Mouse (Mus musculus): Measurements from ENCODE around the gene Cnih3. TPM values are rescaled to one million over a fixed set of nuclear protein-coding genes. Genes with fewer than 3 reads are reported as not detected.

Gene Cnih3
- polyA plus RNA-seq, 1 experiment from 2014 or later: 0.17 TPM

DNA sequence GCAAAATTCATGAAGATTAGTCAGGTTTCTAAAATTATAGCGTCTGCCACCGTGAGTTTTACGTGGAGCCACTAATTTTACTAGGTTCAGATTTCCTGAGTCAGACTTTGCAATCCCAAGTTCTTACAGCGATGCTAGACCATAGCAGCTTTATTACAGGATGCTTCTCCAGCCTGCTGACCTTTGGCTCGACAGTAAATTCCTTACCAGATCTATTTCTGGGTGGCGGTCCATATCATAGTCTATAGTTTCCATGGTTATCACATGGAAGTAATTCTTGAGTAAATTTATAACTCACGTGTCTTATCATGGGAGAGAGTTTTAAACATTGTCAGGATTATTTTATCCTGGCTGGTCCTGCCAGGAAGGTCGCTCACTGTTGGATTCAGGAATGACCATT is 117.0 kb downstream of the Cnih3 start:
- Histone ChIP-seq H3K27ac (ENCODE audit: low read length) (no peak overlapping the region), H3K4me1 (ENCODE audit: insufficient read depth, low read length) (no peaks in the 10 kb centered on the region), H3K27me3 (ENCODE audit: insufficient read depth, low read length) (no peaks in the 10 kb centered on the region), H3K9me3 (ENCODE audit: low read length) (peaks cover 10% of the 10 kb centered on the region), H3K4me2 (replicated peaks; ENCODE audit: low read depth, low read length) (no peak overlapping the region), H3K4me3 (ENCODE audit: low read length) (no peak overlapping the region), H3K36me3 (ENCODE audit: insufficient read depth, low read length) (no peaks in the 10 kb centered on the region), H3K9ac (replicated peaks; ENCODE audit: low read length) (no peak overlapping the region)
- WGBS: 42% methylated on average over 8 of the region's 8 CpGs
- ATAC-seq (ENCODE audit: low FRiP score, low TSS enrichment): no peak

DNA sequence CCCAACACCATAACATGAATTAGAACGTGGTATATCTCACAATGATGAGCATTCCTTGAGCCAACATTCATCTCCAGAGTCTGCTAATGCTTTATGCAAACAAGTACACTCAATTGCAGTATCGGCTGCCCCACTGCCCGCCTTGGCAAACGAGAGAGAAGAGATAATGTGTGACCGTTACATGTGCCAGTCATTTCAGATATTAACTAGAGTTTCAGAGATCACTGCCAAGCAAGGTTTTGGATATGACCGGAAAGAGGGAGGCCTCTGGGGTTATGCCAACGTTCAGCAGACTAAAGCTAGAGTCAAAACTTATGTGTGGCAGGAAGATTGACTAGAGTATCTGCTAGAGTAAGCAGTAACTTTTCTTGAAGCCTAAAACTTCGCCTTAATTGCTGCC is 123.7 kb downstream of the Cnih3 start:
- Histone ChIP-seq H3K9me3 (ENCODE audit: low read length) (peaks cover 7% of the 10 kb centered on the region), H3K27ac (ENCODE audit: low read length) (no peak overlapping the region), H3K4me2 (replicated peaks; ENCODE audit: low read depth, low read length) (no peak overlapping the region), H3K9ac (replicated peaks; ENCODE audit: low read length) (no peak overlapping the region), H3K27me3 (ENCODE audit: insufficient read depth, low read length) (no peaks in the 10 kb centered on the region), H3K4me1 (ENCODE audit: insufficient read depth, low read length) (no peaks in the 10 kb centered on the region), H3K36me3 (ENCODE audit: insufficient read depth, low read length) (no peaks in the 10 kb centered on the region), H3K4me3 (ENCODE audit: low read length) (no peak overlapping the region)
- no peak for ATAC-seq (ENCODE audit: low FRiP score, low TSS enrichment)
- 82% methylated on average over 8 of the region's 8 CpGs for WGBS

DNA sequence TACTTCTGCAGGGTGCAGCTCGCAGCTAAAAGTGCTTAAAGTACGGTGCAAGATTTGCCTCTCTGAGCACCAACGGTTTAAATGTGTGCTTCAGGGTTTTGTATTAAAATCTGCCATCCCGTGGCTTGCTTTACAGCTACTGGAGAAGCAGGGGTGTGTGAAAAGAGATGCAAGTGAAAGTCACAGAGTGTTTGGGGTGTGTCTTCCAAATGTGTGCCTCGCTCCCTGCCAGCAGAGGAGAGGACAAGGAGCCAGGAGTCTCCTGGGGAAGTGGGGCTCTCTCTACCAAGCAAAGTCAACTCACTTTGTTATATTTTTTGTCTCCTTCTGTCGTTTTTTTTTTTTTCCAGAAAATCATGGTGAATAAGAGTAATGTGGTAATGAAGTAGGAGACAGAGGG is 124.1 kb downstream of the Cnih3 start:
- Histone ChIP-seq H3K9me3 (ENCODE audit: low read length) (peaks cover 3% of the 10 kb centered on the region), H3K27ac (ENCODE audit: low read length) (no peak overlapping the region), H3K4me1 (ENCODE audit: insufficient read depth, low read length) (no peaks in the 10 kb centered on the region), H3K4me3 (ENCODE audit: low read length) (no peak overlapping the region), H3K4me2 (replicated peaks; ENCODE audit: low read depth, low read length) (no peak overlapping the region), H3K27me3 (ENCODE audit: insufficient read depth, low read length) (no peaks in the 10 kb centered on the region), H3K9ac (replicated peaks; ENCODE audit: low read length) (no peak overlapping the region), H3K36me3 (ENCODE audit: insufficient read depth, low read length) (no peaks in the 10 kb centered on the region)
- ATAC-seq (ENCODE audit: low FRiP score, low TSS enrichment): no peak
- WGBS: 69% methylated on average over 6 of the region's 6 CpGs

DNA sequence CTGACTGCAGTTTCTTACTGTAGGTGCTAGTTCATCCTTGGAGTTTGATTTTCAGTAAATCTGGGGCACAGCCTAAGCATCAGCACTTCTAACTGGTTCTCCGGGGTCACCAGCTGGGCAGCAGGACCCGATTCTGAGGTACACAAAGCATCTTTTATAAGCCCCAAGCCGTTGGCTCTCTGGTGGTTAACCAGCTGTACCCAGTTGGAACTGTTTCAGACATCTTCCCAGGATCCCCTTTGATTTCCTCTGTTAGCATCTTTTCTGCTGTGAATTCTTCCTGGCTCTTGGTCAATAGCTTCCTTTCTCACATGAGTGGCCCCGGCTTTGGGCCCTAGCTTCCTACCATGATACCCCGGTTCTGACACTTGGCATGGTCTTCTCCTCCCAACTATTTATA is 132.3 kb downstream of the Cnih3 start:
- H3K9me3 ChIP-seq (ENCODE audit: low read length): no peaks in the 10 kb centered on the region

DNA sequence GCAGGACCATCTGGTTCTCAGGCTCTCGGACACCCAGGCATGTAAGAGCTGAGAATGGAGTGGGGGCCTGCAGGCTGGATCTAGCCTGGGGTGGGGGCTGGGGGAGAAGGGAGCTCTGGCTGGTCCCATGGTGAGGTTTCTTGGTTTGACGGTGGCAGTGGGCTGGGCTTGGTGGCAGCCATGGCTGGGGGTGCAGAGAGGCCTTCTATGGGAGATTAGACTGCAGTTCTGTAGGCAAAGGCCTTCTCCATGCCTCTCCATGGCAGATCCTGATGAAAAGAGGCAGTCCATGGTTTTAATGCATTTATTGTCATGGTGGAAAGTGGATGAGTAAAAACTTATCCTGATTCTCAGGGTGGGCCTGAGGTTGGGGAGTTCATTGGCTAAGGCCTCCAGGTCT is 151.0 kb downstream of the Cnih3 start:
- Histone ChIP-seq H3K9me3 (ENCODE audit: low read length) (no peaks in the 10 kb centered on the region), H3K4me1 (ENCODE audit: insufficient read depth, low read length) (peaks cover 3% of the 10 kb centered on the region; the same call in 1 of the 2 replicates), H3K36me3 (ENCODE audit: insufficient read depth, low read length) (no peaks in the 10 kb centered on the region), H3K27ac (ENCODE audit: low read length) (no peak overlapping the region), H3K4me3 (ENCODE audit: low read length) (no peak overlapping the region), H3K4me2 (replicated peaks; ENCODE audit: low read depth, low read length) (no peak overlapping the region), H3K9ac (replicated peaks; ENCODE audit: low read length) (no peak overlapping the region), H3K27me3 (ENCODE audit: insufficient read depth, low read length) (no peaks in the 10 kb centered on the region)
- no peak for ATAC-seq (ENCODE audit: low FRiP score, low TSS enrichment)
- 94% methylated on average over 2 of the region's 2 CpGs for WGBS

More for the DNA sequence above, 132.3 kb downstream of the Cnih3 start:
- peaks cover 8% of the 10 kb centered on the region for H3K4me1 ChIP-seq (ENCODE audit: insufficient read depth, low read length)
- H3K4me2 ChIP-seq (replicated peaks; ENCODE audit: low read depth, low read length): no peak overlapping the region
- ATAC-seq (ENCODE audit: low FRiP score, low TSS enrichment): no peak
- H3K27ac ChIP-seq (ENCODE audit: low read length): no peak overlapping the region
- no peak overlapping the region for H3K4me3 ChIP-seq (ENCODE audit: low read length)
- no peaks in the 10 kb centered on the region for H3K36me3 ChIP-seq (ENCODE audit: insufficient read depth, low read length)
- H3K27me3 ChIP-seq (ENCODE audit: insufficient read depth, low read length): no peaks in the 10 kb centered on the region
- WGBS: 63% methylated on average over 5 of the region's 5 CpGs
- no peak overlapping the region for H3K9ac ChIP-seq (replicated peaks; ENCODE audit: low read length)

DNA sequence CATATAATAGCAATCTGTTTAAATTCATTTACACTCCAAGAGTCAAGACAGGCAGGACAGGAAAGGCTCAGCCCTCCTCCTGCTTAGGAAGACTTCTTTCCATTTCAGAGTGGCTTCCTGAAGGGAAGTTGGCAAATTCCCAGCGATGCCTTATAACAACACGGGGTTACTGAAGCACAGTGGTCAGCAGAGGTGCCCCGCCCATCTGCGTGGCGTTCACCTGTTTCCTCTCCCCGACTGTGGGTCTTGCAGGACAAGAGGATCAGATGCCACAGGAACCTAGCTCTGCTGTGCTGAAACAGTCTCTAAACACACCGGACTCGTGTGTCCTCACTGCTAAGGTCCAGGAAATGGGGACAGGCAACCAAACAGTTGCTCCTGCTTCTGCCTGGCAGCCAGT is 152.9 kb downstream of the Cnih3 start:
- WGBS: 32% methylated on average over 8 of the region's 8 CpGs
- ATAC-seq (ENCODE audit: low FRiP score, low TSS enrichment): peak; percentile 35; the same call in 1 of the 2 replicates
- Histone ChIP-seq H3K4me1 (ENCODE audit: insufficient read depth, low read length) (peaks cover 3% of the 10 kb centered on the region; the same call in 1 of the 2 replicates), H3K4me3 (ENCODE audit: low read length) (no peak overlapping the region), H3K9me3 (ENCODE audit: low read length) (no peaks in the 10 kb centered on the region), H3K9ac (replicated peaks; ENCODE audit: low read length) (no peak overlapping the region), H3K27ac (ENCODE audit: low read length) (no peak overlapping the region), H3K27me3 (ENCODE audit: insufficient read depth, low read length) (no peaks in the 10 kb centered on the region), H3K36me3 (ENCODE audit: insufficient read depth, low read length) (no peaks in the 10 kb centered on the region), H3K4me2 (replicated peaks; ENCODE audit: low read depth, low read length) (0 out of 2 replicates have a peak overlapping the region, but pooled peaks have one; percentile 9)

Other genes starting within 250 kb of the Cnih3 start
- 32.3 and 39.0 TPM in 2 replicates for gene Nvl, start 208.4 kb upstream of the Cnih3 start, polyA plus RNA-seq (2015; fragmentation: Nextera tagmentation; extraction: Ambion mirVana)
- 119 and 140 TPM in 2 replicates for gene Cnih4, start 207.9 kb upstream of the Cnih3 start, polyA plus RNA-seq (2015; fragmentation: Nextera tagmentation; extraction: Ambion mirVana)
- 23.1 and 30.4 TPM in 2 replicates for gene Wdr26, start 140.6 kb upstream of the Cnih3 start, polyA plus RNA-seq (2015; fragmentation: Nextera tagmentation; extraction: Ambion mirVana)
- 0.14 and 0.22 TPM in 2 replicates for gene Ccdc121, start 158.8 kb downstream of the Cnih3 start, polyA plus RNA-seq (2015; fragmentation: Nextera tagmentation; extraction: Ambion mirVana)
- gene Dnah14, start 223.9 kb downstream of the Cnih3 start, polyA plus RNA-seq (2015; fragmentation: Nextera tagmentation; extraction: Ambion mirVana): 0.91 and 1.3 TPM in 2 replicates